Mouse (Mus musculus) bone marrow, adult 2 months (tissue): Measurements from ENCODE around the gene Dnah8. TPM values are rescaled to one million over a fixed set of nuclear protein-coding genes. Genes with fewer than 3 reads are reported as not detected.
A peak's percentile ranks its signal among the peaks of the same experiment; 100 is the strongest.

ENCODE experiments used
- H3K27ac ChIP-seq: fragments of 200-500 bp; 2 replicates; pipeline ENCODE4 v1.5.1; 2012; ENCODE audit warnings: low read depth, mild to moderate bottlenecking, control low read depth, inconsistent platforms, low read length; ENCODE audit not compliant: control insufficient read depth, poor library complexity, insufficient read depth
- H3K4me1 ChIP-seq: fragments of 200-500 bp; 2 replicates; pipeline ENCODE4 v1.6.1; 2011; ENCODE audit warnings: low read length; ENCODE audit not compliant: control insufficient read depth, insufficient read depth
- H3K4me3 ChIP-seq: fragments of 200-500 bp; replicated peaks from 2 replicates; pipeline ENCODE3; 2011; ENCODE audit warnings: mild to moderate bottlenecking, low read depth, low read length, control low read depth; ENCODE audit not compliant: control insufficient read depth
- CTCF ChIP-seq: fragments of 200-500 bp; IDR thresholded peaks from 2 replicates; pipeline ENCODE4 v1.5.1; 2011; ENCODE audit warnings: low read length, control low read depth; ENCODE audit not compliant: control insufficient read depth, insufficient read depth
- POLR2A ChIP-seq: fragments of 200-500 bp; IDR thresholded peaks from 2 replicates; pipeline ENCODE4 v1.6.1; 2011; ENCODE audit warnings: low read depth, mild to moderate bottlenecking, control low read depth, low read length, borderline replicate concordance; ENCODE audit not compliant: control insufficient read depth
- WGBS: fragments of 180-500 bp; shearing (Covaris S2); methylation state at CpG from one replicate; pipeline ENCODE4 v1.1.7; 2018; 5-methylcytosine and 5-hydroxymethylcytosine counted together
- polyA plus RNA-seq: library from polyadenylated mRNA; stranded (reverse); fragments of >200 nt; gene quantifications from 2 replicates; pipeline ENCODE4 v1.2.4, GENCODE M21; 2011; ENCODE audit warnings: low replicate concordance; ENCODE audit not compliant: missing spikeins, insufficient read depth, insufficient read length

Dnah8 gene
- polyA plus RNA-seq, 1 experiment, result 24.6 TPM

GRCm38 (mm10) chr17:30635367-30635766 is 11.2 kb downstream of the Dnah8 start:
- Histone ChIP-seq H3K4me3 (no peak overlapping the region), H3K27ac (no peak overlapping the region), H3K4me1 (no peaks in the 10 kb centered on the region; the same call in 1 of the 2 replicates)
- no peak for TF ChIP-seq POLR2A
- no peak for TF ChIP-seq CTCF
- WGBS, result 79% methylated on average over 17 of the region's 17 CpGs

GRCm38 (mm10) chr17:30637714-30638113 is 13.6 kb downstream of the Dnah8 start:
- H3K4me3 ChIP-seq, result no peak overlapping the region
- H3K4me1 ChIP-seq, result no peaks in the 10 kb centered on the region
- no peak overlapping the region for H3K27ac ChIP-seq
- TF ChIP-seq POLR2A (no peak), CTCF (no peak)
- 67% methylated on average over 1 of the region's 1 CpGs for WGBS

- TF ChIP-seq POLR2A (no peak), CTCF (no peak)
- H3K4me1 ChIP-seq, result no peaks in the 10 kb centered on the region
- no peak overlapping the region for H3K4me3 ChIP-seq
- WGBS, result 79% methylated on average over 2 of the region's 2 CpGs
- H3K27ac ChIP-seq, result no peak overlapping the region
Measured at GRCm38 (mm10) chr17:30638996-30639395, 14.8 kb downstream of the Dnah8 start.

GRCm38 (mm10) chr17:30640896-30641295 is 16.7 kb downstream of the Dnah8 start:
- H3K4me1 ChIP-seq, result no peaks in the 10 kb centered on the region
- no peak overlapping the region for H3K27ac ChIP-seq
- no peak overlapping the region for H3K4me3 ChIP-seq
- 78% methylated on average over 5 of the region's 5 CpGs for WGBS
- TF ChIP-seq CTCF (no peak), POLR2A (no peak)

DNA sequence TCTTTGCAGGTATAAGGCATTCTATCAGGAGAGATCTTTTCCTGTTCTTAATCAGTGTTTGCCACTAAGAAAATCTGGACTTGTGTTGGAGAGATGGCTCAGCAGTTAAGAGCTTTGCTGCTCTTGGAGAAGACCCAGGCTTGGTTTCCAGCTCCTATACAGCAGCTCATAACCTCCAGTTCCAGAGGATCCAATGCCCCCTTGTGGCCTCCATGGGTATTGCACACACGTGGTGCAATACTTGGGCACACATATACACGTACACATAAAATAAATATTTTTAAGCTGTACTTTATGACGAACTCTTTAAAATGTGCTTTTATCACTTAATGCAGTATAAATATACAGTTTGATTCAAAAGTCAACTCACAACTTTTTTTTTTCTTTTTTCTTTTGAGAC is 24.6 kb downstream of the Dnah8 start:
- Histone ChIP-seq H3K4me1 (no peaks in the 10 kb centered on the region), H3K4me3 (no peak overlapping the region), H3K27ac (no peak overlapping the region)
- TF ChIP-seq CTCF (peak; percentile 28; the same call in 1 of the 2 replicates), POLR2A (no peak)
- WGBS, result 91% methylated on average over 3 of the region's 3 CpGs

DNA sequence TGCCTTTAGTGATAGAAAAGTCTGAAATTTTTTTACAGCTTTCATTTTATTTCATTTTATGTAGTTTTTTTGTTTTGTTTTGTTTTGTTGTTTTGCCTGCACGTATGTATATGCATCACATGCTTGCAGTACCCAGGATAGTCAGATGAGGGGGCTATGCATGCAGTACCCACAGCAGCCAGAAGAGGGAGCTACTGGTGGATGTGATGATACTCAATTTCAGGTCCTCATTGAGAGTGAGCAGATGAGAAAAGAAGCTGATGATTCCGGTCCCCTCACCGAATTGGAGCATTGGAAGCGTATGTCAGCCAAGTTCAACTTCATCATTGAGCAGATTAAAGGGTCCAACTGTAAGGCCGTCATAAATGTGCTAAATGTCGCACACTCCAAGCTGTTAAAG is 28.9 kb downstream of the Dnah8 start:
- Histone ChIP-seq H3K4me3 (no peak overlapping the region), H3K4me1 (no peaks in the 10 kb centered on the region), H3K27ac (no peak overlapping the region)
- 92% methylated on average over 6 of the region's 6 CpGs for WGBS
- TF ChIP-seq CTCF (peak; percentile 41), POLR2A (no peak)

- H3K4me3 ChIP-seq, result no peak overlapping the region
- TF ChIP-seq CTCF (no peak), POLR2A (no peak)
- H3K27ac ChIP-seq, result no peak overlapping the region
- 54% methylated on average over 8 of the region's 8 CpGs for WGBS
- no peaks in the 10 kb centered on the region for H3K4me1 ChIP-seq
Measured at GRCm38 (mm10) chr17:30657530-30658151, 33.5 kb downstream of the Dnah8 start.

GRCm38 (mm10) chr17:30658152-30658544 is 34.0 kb downstream of the Dnah8 start:
- Histone ChIP-seq H3K4me3 (peak overlapping the region; percentile 45), H3K4me1 (no peaks in the 10 kb centered on the region), H3K27ac (no peak overlapping the region)
- TF ChIP-seq POLR2A, result no peak
- TF ChIP-seq CTCF, result no peak
- WGBS, result 44% methylated on average over 13 of the region's 13 CpGs

- no peak for TF ChIP-seq POLR2A
- no peak for TF ChIP-seq CTCF
- WGBS, result 73% methylated on average over 8 of the region's 8 CpGs
- Histone ChIP-seq H3K27ac (no peak overlapping the region), H3K4me1 (no peaks in the 10 kb centered on the region), H3K4me3 (no peak overlapping the region)
Measured at GRCm38 (mm10) chr17:30662131-30662530, 38.0 kb downstream of the Dnah8 start.
